Mouse (Mus musculus) lung, embryonic 16.5 days (tissue): ENCODE data around the gene Rnf130. TPM values are rescaled to one million over a fixed set of nuclear protein-coding genes. Genes with fewer than 3 reads are reported as not detected.

Experiments used
- ATAC-seq: fragments of 200-750 bp; cut with Nextera tagmentation; 2 replicates; pipeline ENCODE4 v1.8.0; 2017; ENCODE audit warnings: low read depth, mild to moderate bottlenecking, moderate library complexity
- H3K27ac ChIP-seq: fragments of 300-500 bp; sonication (generic); 2 replicates; pipeline ENCODE4 v1.5.1; 2014; ENCODE audit warnings: mild to moderate bottlenecking, control low read depth, low read length
- H3K27me3 ChIP-seq: fragments of 300-500 bp; sonication (generic); 2 replicates; pipeline ENCODE4 v1.6.1; 2014; ENCODE audit warnings: low read depth, low read length, mixed read lengths; ENCODE audit not compliant: control insufficient read depth, insufficient read depth
- H3K36me3 ChIP-seq: fragments of 300-500 bp; sonication (generic); 2 replicates; pipeline ENCODE4 v1.6.1; 2014; ENCODE audit warnings: low read length; ENCODE audit not compliant: control insufficient read depth, insufficient read depth
- H3K4me1 ChIP-seq: fragments of 300-500 bp; sonication (generic); replicated peaks from 2 replicates; pipeline ENCODE4 v1.6.1; 2014; ENCODE audit warnings: low read length, mixed read lengths; ENCODE audit not compliant: control insufficient read depth, insufficient read depth
- H3K4me2 ChIP-seq: fragments of 300-500 bp; sonication (generic); 2 replicates; pipeline ENCODE4 v1.6.1; 2014; ENCODE audit warnings: low read depth, low read length, control low read depth
- H3K4me3 ChIP-seq: fragments of 300-500 bp; sonication (generic); 2 replicates; pipeline ENCODE4 v1.5.1; 2014; ENCODE audit warnings: mild to moderate bottlenecking, low read length, control low read depth
- H3K9ac ChIP-seq: fragments of 300-500 bp; sonication (generic); 2 replicates; pipeline ENCODE4 v1.6.1; 2014; ENCODE audit warnings: low read length, control low read depth
- H3K9me3 ChIP-seq: fragments of 300-500 bp; sonication (generic); 2 replicates; pipeline ENCODE4 v1.6.1; 2016; ENCODE audit warnings: low read length; ENCODE audit not compliant: control insufficient read depth
- WGBS: fragments of 180-500 bp; shearing (Covaris S2); extraction: QIAGEN DNeasy Blood & Tissue Kit; methylation state at CpG from one replicate; pipeline ENCODE4 v1.1.7; 2014; 5-methylcytosine and 5-hydroxymethylcytosine counted together
- polyA plus RNA-seq: library from polyadenylated mRNA; unstranded; fragments of >200 nt; fragmentation: Nextera tagmentation; extraction: Ambion mirVana; gene quantifications from 2 replicates; pipeline ENCODE4 v1.2.1, GENCODE M21; 2015

Gene Rnf130
- polyA plus RNA-seq = 29.0 and 38.3 TPM in 2 replicates

GRCm38 (mm10) chr11:50024833-50025720 lies at the start of gene Rnf130:
Rnf130 (plus strand) TSS chr11:50025346.
- H3K27me3 ChIP-seq = peaks cover 3% of the 10 kb centered on the region; the same call in 1 of the 2 replicates
- ATAC-seq = peak; percentile 94
- peak within 1 kb of the TSS; percentile 96 for H3K4me3 ChIP-seq
- H3K4me2 ChIP-seq = peak within 1 kb of the TSS; percentile 88
- no peaks in the 10 kb centered on the region for H3K36me3 ChIP-seq
- peak within 1 kb of the TSS; percentile 96 for H3K9ac ChIP-seq
- no peaks in the 10 kb centered on the region for H3K9me3 ChIP-seq
- H3K27ac ChIP-seq = peak within 1 kb of the TSS; percentile 86
- WGBS = under 1% methylated on average over 103 of the region's 129 CpGs
- peaks cover 14% of the 10 kb centered on the region for H3K4me1 ChIP-seq

- ATAC-seq = no peak
- Histone ChIP-seq H3K4me2 (no peak overlapping the region), H3K9me3 (no peaks in the 10 kb centered on the region), H3K4me3 (no peak overlapping the region), H3K27ac (no peak overlapping the region), H3K27me3 (no peaks in the 10 kb centered on the region), H3K4me1 (no peaks in the 10 kb centered on the region), H3K9ac (no peak overlapping the region), H3K36me3 (no peaks in the 10 kb centered on the region)
- WGBS = 79% methylated on average over 10 of the region's 10 CpGs
Measured at GRCm38 (mm10) chr11:49977963-49978568, 47.1 kb upstream of the Rnf130 start.

DNA sequence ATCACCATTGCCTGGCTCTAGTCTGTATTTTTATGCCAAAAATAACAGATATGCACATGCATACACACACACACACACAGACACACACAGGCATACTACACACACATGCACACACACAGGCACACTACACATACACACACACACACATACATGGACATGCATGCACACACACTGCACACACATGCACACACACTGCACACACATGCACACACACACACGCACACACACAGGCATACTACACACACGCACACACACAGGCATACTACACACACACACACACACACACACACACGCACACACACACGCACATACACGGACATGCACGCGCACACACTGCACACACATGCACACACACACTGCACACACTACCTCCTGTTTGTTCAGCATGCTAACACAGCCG lies 46.2 kb upstream of the Rnf130 start:
- no peak overlapping the region for H3K27ac ChIP-seq
- no peaks in the 10 kb centered on the region for H3K36me3 ChIP-seq
- no peaks in the 10 kb centered on the region for H3K9me3 ChIP-seq
- no peaks in the 10 kb centered on the region for H3K4me1 ChIP-seq
- ATAC-seq = no peak
- no peak overlapping the region for H3K4me2 ChIP-seq
- H3K27me3 ChIP-seq = no peaks in the 10 kb centered on the region
- WGBS = 91% methylated on average over 8 of the region's 8 CpGs
- H3K9ac ChIP-seq = no peak overlapping the region
- no peak overlapping the region for H3K4me3 ChIP-seq

GRCm38 (mm10) chr11:49980681-49981235 lies 44.4 kb upstream of the Rnf130 start:
- no peak overlapping the region for H3K27ac ChIP-seq
- no peaks in the 10 kb centered on the region for H3K9me3 ChIP-seq
- no peak overlapping the region for H3K9ac ChIP-seq
- no peaks in the 10 kb centered on the region for H3K4me1 ChIP-seq
- ATAC-seq = no peak
- no peaks in the 10 kb centered on the region for H3K36me3 ChIP-seq
- H3K4me2 ChIP-seq = no peak overlapping the region
- H3K4me3 ChIP-seq = no peak overlapping the region
- 72% methylated on average over 6 of the region's 6 CpGs for WGBS
- H3K27me3 ChIP-seq = no peaks in the 10 kb centered on the region

DNA sequence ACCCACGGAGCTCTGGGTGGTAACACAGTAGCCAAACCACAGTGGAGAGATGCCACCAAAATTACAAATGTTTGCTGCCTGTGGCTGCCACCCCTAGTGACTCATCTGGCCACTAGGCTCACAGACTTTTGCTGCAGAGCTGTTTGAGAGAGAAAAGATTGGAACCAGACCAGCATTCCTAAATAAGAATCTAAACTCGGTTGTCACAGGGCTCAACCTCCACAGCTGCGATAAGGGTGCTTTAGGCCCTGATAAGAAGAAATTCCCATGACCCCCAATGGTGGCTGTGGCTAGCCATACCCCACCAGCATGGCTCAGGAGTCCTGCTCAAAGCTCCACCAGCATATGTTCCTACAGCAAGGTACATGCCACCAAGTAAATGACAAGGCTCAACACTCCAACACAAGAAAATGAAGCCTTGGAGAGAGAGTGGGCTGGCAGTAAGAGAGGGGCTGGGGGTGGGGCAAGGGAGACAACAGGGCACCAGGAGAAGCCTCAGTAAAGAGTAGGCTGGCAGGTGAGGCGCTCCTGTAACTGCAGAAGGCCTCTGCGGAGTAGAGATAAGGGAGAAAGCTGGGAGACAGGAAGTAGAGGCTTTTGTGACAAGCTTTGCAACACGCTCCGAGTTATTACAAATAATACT lies 43.7 kb upstream of the Rnf130 start:
- H3K9ac ChIP-seq = no peak overlapping the region
- H3K4me3 ChIP-seq = no peak overlapping the region
- H3K4me1 ChIP-seq = no peaks in the 10 kb centered on the region
- H3K9me3 ChIP-seq = no peaks in the 10 kb centered on the region
- H3K36me3 ChIP-seq = no peaks in the 10 kb centered on the region
- no peak overlapping the region for H3K4me2 ChIP-seq
- no peak overlapping the region for H3K27ac ChIP-seq
- no peak for ATAC-seq
- 47% methylated on average over 7 of the region's 7 CpGs for WGBS
- no peaks in the 10 kb centered on the region for H3K27me3 ChIP-seq

- ATAC-seq = no peak
- Histone ChIP-seq H3K27me3 (no peaks in the 10 kb centered on the region), H3K36me3 (no peaks in the 10 kb centered on the region), H3K4me1 (no peaks in the 10 kb centered on the region), H3K9me3 (no peaks in the 10 kb centered on the region), H3K4me2 (no peak overlapping the region), H3K4me3 (no peak overlapping the region), H3K27ac (no peak overlapping the region), H3K9ac (no peak overlapping the region)
- WGBS = 74% methylated on average over 4 of the region's 4 CpGs
Measured at GRCm38 (mm10) chr11:49982094-49982493, 43.1 kb upstream of the Rnf130 start.

DNA sequence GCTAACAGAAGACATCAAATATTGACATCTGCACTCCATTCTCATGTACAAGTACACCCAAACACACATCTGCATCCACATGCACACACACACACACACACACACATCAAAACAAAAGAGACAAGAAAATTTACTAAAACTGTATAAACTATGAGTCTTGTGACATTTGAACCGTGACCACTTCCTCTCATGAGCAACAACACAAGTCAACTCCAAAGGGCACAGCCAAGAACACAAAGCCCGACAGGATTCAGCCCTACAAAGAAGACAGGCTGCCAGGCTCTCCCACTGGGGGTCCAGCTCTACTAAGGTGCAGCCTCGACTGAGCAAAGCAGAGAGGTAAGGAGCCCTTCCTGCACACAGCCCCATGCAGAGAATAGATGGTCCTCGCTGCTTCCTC lies 42.3 kb upstream of the Rnf130 start:
- H3K27ac ChIP-seq = no peak overlapping the region
- H3K27me3 ChIP-seq = no peaks in the 10 kb centered on the region
- no peak overlapping the region for H3K4me3 ChIP-seq
- WGBS = 32% methylated on average over 4 of the region's 4 CpGs
- ATAC-seq = no peak
- H3K9ac ChIP-seq = no peak overlapping the region
- H3K36me3 ChIP-seq = no peaks in the 10 kb centered on the region
- H3K4me2 ChIP-seq = no peak overlapping the region
- no peaks in the 10 kb centered on the region for H3K9me3 ChIP-seq
- no peaks in the 10 kb centered on the region for H3K4me1 ChIP-seq

DNA sequence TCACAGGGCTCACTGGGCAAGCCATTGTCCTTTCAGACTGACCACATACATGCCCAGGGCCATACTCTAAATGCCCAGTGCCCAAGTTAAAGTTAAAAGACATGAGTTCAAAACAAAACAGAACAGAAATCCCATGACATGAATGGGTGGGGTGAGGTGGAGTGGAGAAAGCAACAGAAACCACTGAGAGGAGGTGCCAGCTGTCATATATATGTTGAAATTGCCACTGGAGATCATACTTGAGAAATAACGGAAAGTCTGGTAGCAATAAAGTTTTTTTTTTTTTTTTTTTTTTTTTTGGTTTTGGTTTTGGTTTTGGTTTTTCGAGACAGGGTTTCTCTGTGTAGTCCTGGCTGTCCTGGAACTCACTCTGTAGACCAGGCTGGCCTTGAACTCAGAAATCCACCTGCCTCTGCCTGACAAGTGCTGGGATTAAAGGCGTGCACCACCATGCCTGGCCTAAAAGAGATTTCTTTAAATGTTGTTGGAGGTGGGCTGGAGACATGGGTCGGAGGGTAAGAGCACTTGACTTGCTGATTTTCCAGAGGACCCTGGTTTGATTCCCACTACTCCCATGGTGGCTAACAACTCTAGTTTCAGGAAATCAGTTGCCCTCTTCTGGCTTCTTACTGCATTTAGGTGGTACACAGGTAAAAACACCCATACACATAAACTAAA lies 41.1 kb upstream of the Rnf130 start:
- WGBS = 79% methylated on average over 4 of the region's 4 CpGs
- H3K4me3 ChIP-seq = no peak overlapping the region
- H3K9me3 ChIP-seq = no peaks in the 10 kb centered on the region
- H3K27ac ChIP-seq = no peak overlapping the region
- no peaks in the 10 kb centered on the region for H3K27me3 ChIP-seq
- no peak overlapping the region for H3K4me2 ChIP-seq
- H3K9ac ChIP-seq = no peak overlapping the region
- no peak for ATAC-seq
- H3K36me3 ChIP-seq = no peaks in the 10 kb centered on the region
- H3K4me1 ChIP-seq = no peaks in the 10 kb centered on the region
